Mouse (Mus musculus) ES-Bruce4 (cell line): ENCODE measurements around the gene Obscn. TPM values are rescaled to one million over a fixed set of nuclear protein-coding genes. Genes with fewer than 3 reads are reported as not detected.

ENCODE experiments used
- H3K27ac ChIP-seq: 2 replicates; pipeline ENCODE4 v1.5.1; 2012; ENCODE audit warnings: low read length, inconsistent platforms; ENCODE audit not compliant: insufficient read depth
- H3K27me3 ChIP-seq: 2 replicates; pipeline ENCODE4 v1.6.1; 2012; ENCODE audit warnings: mild to moderate bottlenecking, low read length, inconsistent platforms; ENCODE audit not compliant: control insufficient read depth, poor library complexity, insufficient read depth, severe bottlenecking
- H3K36me3 ChIP-seq: 2 replicates; pipeline ENCODE4 v1.6.1; 2012; ENCODE audit warnings: inconsistent platforms, mild to moderate bottlenecking, low read length, moderate library complexity; ENCODE audit not compliant: control insufficient read depth, poor library complexity, insufficient read depth, severe bottlenecking
- H3K4me1 ChIP-seq: one replicate; pipeline ENCODE4 v1.8.1; 2011; ENCODE audit warnings: low read length; ENCODE audit not compliant: control insufficient read depth, insufficient read depth
- H3K4me3 ChIP-seq: 2 replicates; pipeline ENCODE4 v1.5.1; 2011; ENCODE audit warnings: low read depth, mild to moderate bottlenecking, low read length
- H3K9ac ChIP-seq: 2 replicates; pipeline ENCODE4 v1.6.1; 2012; ENCODE audit warnings: low read depth, mild to moderate bottlenecking, inconsistent platforms; ENCODE audit not compliant: poor library complexity, severe bottlenecking
- H3K9me3 ChIP-seq: replicated peaks from 2 replicates; pipeline ENCODE4 v1.6.1; 2012; ENCODE audit warnings: mild to moderate bottlenecking, low read length, inconsistent platforms; ENCODE audit not compliant: control insufficient read depth, poor library complexity, insufficient read depth, severe bottlenecking
- CTCF ChIP-seq: IDR thresholded peaks from one replicate; pipeline ENCODE4 v1.8.1; 2011; ENCODE audit warnings: low read depth, low read length
- EP300 ChIP-seq: IDR thresholded peaks from 2 replicates; pipeline ENCODE4 v1.6.1; 2011; ENCODE audit warnings: low read depth, low read length; ENCODE audit not compliant: insufficient read depth
- POLR2A ChIP-seq: IDR thresholded peaks from one replicate; pipeline ENCODE4 v1.8.1; 2011; ENCODE audit warnings: low read length; ENCODE audit not compliant: insufficient read depth
- polyA plus RNA-seq: library from polyadenylated mRNA; stranded (reverse); fragments of >200 nt; gene quantifications from 2 replicates; pipeline ENCODE4 v1.2.4, GENCODE M21; 2011; ENCODE audit warnings: low read depth; ENCODE audit not compliant: missing spikeins, insufficient read depth, insufficient read length

Gene Obscn
- polyA plus RNA-seq, 1 experiment: 1.3 TPM

GRCm38 (mm10) chr11:59068922-59069321 is 67.3 kb downstream of the Obscn start:
- no peak for TF ChIP-seq POLR2A
- Histone ChIP-seq H3K4me1 (peaks cover 4% of the 10 kb centered on the region), H3K36me3 (no peaks in the 10 kb centered on the region), H3K27me3 (no peaks in the 10 kb centered on the region), H3K9me3 (no peaks in the 10 kb centered on the region), H3K27ac (no peak overlapping the region), H3K4me3 (no peak overlapping the region), H3K9ac (no peak overlapping the region)

GRCm38 (mm10) chr11:59068433-59068832 is 67.8 kb downstream of the Obscn start:
- Histone ChIP-seq H3K36me3 (no peaks in the 10 kb centered on the region), H3K27me3 (no peaks in the 10 kb centered on the region), H3K9ac (no peak overlapping the region), H3K4me1 (peaks cover 4% of the 10 kb centered on the region), H3K9me3 (no peaks in the 10 kb centered on the region), H3K4me3 (no peak overlapping the region), H3K27ac (no peak overlapping the region)
- no peak for TF ChIP-seq CTCF
- TF ChIP-seq EP300: 0 out of 2 replicates have a peak, but pooled peaks have one; percentile 42
- TF ChIP-seq POLR2A: no peak

DNA sequence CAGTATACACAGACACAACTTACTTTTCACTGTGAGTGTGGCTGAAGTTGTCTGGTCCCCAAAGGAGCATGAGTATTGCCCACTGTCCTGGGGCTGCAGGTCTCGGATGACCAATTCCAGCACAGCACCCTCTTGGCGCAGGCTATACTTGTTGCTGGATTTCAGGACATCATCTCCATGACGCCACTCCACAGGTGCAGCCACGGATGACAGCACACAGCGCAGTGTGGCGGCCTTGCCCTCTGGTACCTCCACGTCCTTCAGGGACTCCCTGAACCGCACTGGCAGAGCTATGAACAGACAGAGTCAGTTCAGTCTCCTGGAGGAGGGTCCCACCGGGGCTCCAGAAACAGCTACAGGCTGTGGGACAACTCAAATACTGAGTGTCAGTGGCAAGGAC is 68.3 kb downstream of the Obscn start:
- H3K4me3 ChIP-seq: no peak overlapping the region
- H3K9ac ChIP-seq: no peak overlapping the region
- H3K36me3 ChIP-seq: no peaks in the 10 kb centered on the region
- no peaks in the 10 kb centered on the region for H3K9me3 ChIP-seq
- H3K27ac ChIP-seq: no peak overlapping the region
- peaks cover 4% of the 10 kb centered on the region for H3K4me1 ChIP-seq
- no peak for TF ChIP-seq EP300
- no peak for TF ChIP-seq CTCF
- no peak for TF ChIP-seq POLR2A
- H3K27me3 ChIP-seq: no peaks in the 10 kb centered on the region

DNA sequence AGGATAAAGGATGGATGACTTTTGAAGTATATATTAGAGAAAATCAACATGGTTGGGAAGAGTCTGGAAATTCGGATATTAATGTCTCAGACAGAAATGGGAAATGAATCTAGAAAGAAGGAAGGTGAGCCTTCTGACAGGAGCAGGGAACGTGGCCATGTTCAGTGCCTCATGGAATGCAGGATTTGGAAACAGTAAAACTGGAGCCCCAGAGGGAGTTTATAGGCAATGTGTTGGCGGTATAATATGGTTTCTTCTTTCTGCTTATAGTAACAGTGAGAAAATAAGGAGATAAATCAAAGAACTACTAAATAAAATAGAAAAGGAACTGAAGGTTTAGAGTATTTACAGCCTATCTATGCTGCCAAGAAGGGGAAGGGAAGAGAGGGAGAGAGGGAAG is 78.2 kb downstream of the Obscn start:
- Histone ChIP-seq H3K9ac (no peak overlapping the region), H3K27ac (no peak overlapping the region), H3K36me3 (no peaks in the 10 kb centered on the region), H3K4me3 (no peak overlapping the region), H3K9me3 (no peaks in the 10 kb centered on the region), H3K27me3 (no peaks in the 10 kb centered on the region), H3K4me1 (no peaks in the 10 kb centered on the region)
- TF ChIP-seq EP300 (no peak), CTCF (no peak), POLR2A (no peak)

DNA sequence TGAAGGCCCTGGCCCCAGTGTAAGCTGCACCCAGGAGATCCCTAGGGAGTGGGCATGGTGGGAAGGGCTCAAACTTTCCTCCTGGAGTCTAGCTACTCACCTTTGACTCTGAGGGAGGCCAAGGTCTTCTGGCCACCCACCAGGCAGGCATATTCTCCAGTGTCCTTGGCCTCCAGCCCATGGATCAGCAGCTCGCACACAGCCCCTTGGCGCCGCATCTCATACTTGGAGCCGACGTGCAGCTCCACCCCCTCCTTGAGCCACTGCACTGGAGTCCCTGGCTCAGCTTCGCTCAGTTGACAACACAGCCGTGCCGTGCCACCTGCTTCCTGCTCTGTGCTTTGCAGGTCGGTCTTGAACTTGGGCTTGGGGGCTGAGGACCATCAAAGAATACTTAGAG is 85.2 kb downstream of the Obscn start:
- no peaks in the 10 kb centered on the region for H3K27me3 ChIP-seq
- no peak overlapping the region for H3K4me3 ChIP-seq
- H3K4me1 ChIP-seq: no peaks in the 10 kb centered on the region
- TF ChIP-seq EP300 (no peak), CTCF (no peak), POLR2A (no peak)
- H3K9me3 ChIP-seq: no peaks in the 10 kb centered on the region
- H3K9ac ChIP-seq: no peak overlapping the region
- H3K27ac ChIP-seq: no peak overlapping the region
- H3K36me3 ChIP-seq: no peaks in the 10 kb centered on the region

DNA sequence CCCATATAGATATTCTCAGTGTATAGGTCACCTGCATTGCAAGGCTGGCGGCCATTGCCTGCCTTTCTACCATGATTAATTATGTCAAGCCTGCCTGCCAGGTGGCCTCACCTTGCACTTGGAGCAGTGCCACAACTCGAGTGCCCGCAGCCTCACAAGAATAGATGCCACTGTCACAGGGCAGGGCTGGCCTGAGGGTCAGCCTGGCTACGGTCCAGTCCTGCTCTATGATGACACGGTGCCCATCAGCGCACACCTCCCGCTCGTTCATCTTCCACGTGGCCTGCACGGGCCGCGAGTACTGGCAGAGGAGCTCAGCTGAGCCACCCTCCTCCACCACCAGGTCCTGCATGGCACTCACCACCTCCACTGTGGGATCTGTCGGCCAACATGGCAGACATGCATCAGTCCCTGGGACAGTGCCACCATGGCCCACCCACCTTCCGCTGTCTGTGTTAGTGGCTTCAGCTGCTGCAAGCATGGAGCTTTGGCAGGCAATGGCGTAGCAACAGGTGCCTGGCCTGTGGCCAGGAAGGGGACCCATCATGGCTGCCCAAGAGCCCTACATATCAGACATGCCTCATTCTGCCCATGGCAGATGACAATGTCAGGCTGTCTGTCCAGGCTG is 91.4 kb downstream of the Obscn start:
- TF ChIP-seq CTCF: no peak
- no peak for TF ChIP-seq POLR2A
- no peak for TF ChIP-seq EP300

More for the DNA sequence above, 91.4 kb downstream of the Obscn start:
- no peaks in the 10 kb centered on the region for H3K9me3 ChIP-seq
- H3K27me3 ChIP-seq: no peaks in the 10 kb centered on the region
- H3K9ac ChIP-seq: no peak overlapping the region
- H3K36me3 ChIP-seq: no peaks in the 10 kb centered on the region
- no peak overlapping the region for H3K4me3 ChIP-seq
- no peak overlapping the region for H3K27ac ChIP-seq
- H3K4me1 ChIP-seq: no peaks in the 10 kb centered on the region
